Mouse (Mus musculus) olfactory bulb, adult 2 months (tissue): ENCODE data around the gene Nlrp14. TPM values are rescaled to one million over a fixed set of nuclear protein-coding genes. Genes with fewer than 3 reads are reported as not detected.
"Not testable (repeated sequence)": the region's sequence is repeated elsewhere in the genome, so short reads cannot be mapped to it uniquely, and the experiment has no call there.

Experiments
- H3K27ac ChIP-seq: fragments of 200-500 bp; 2 replicates; pipeline ENCODE4 v1.5.1; 2012; ENCODE audit warnings: low read depth, low read length; ENCODE audit not compliant: insufficient read depth
- H3K4me1 ChIP-seq: fragments of 200-500 bp; 2 replicates; pipeline ENCODE4 v1.6.1; 2012; ENCODE audit warnings: low read length; ENCODE audit not compliant: control insufficient read depth, insufficient read depth
- H3K4me3 ChIP-seq: fragments of 200-500 bp; 2 replicates; pipeline ENCODE4 v1.5.1; 2012; ENCODE audit warnings: mild to moderate bottlenecking, low read depth, low read length, moderate library complexity; ENCODE audit not compliant: insufficient read depth
- CTCF ChIP-seq: fragments of 200-500 bp; IDR thresholded peaks from 2 replicates; pipeline ENCODE4 v1.5.1; 2012; ENCODE audit warnings: low read depth, mild to moderate bottlenecking, low read length, moderate library complexity; ENCODE audit not compliant: insufficient read depth
- POLR2A ChIP-seq: fragments of 200-500 bp; IDR thresholded peaks from 2 replicates; pipeline ENCODE4 v1.6.1; 2012; ENCODE audit warnings: mild to moderate bottlenecking, low read depth, low read length, moderate library complexity; ENCODE audit not compliant: insufficient read depth
- WGBS: fragments of 180-500 bp; shearing (Covaris S2); methylation state at CpG from one replicate; pipeline ENCODE4 v1.1.7; 2018; 5-methylcytosine and 5-hydroxymethylcytosine counted together
- polyA plus RNA-seq: library from polyadenylated mRNA; stranded (reverse); fragments of >200 nt; gene quantifications from 2 replicates; pipeline ENCODE4 v1.2.4, GENCODE M21; 2012; ENCODE audit warnings: low replicate concordance; ENCODE audit not compliant: missing spikeins, insufficient read depth, insufficient read length

The Nlrp14 gene
- polyA plus RNA-seq = not detected in 2 replicates

GRCm38 (mm10) chr7:107166690-107167089, at the start of gene Nlrp14:
Gene Nlrp14, plus strand, starts transcription at chr7:107166990.
- H3K4me1 ChIP-seq = no peaks in the 10 kb centered on the region
- TF ChIP-seq CTCF (no peak), POLR2A (no peak)
- no peak within 1 kb of the TSS for H3K4me3 ChIP-seq
- 85% methylated on average over 10 of the region's 10 CpGs for WGBS
- H3K27ac ChIP-seq = no peak within 1 kb of the TSS

- H3K4me3 ChIP-seq, H3K27ac ChIP-seq, H3K4me1 ChIP-seq: not testable (repeated sequence)
- WGBS = 76% methylated on average over 3 of the region's 3 CpGs
Measured at GRCm38 (mm10) chr7:107130983-107131382, 35.8 kb upstream of the Nlrp14 start, which contains the start of gene Olfr715. Gene Olfr715, minus strand, starts transcription at chr7:107131083.

- not testable (repeated sequence) for H3K27ac ChIP-seq, H3K4me3 ChIP-seq, H3K4me1 ChIP-seq
- 74% methylated on average over 2 of the region's 2 CpGs for WGBS
Measured at GRCm38 (mm10) chr7:107138027-107138426, 28.8 kb upstream of the Nlrp14 start, which contains the start of gene Olfr716. Gene Olfr716, plus strand, starts transcription at chr7:107138327.

GRCm38 (mm10) chr7:107180406-107180805, 13.6 kb downstream of the Nlrp14 start:
- no peak for TF ChIP-seq POLR2A
- no peak overlapping the region for H3K27ac ChIP-seq
- WGBS = 33% methylated on average over 2 of the region's 2 CpGs
- H3K4me3 ChIP-seq = no peak overlapping the region
- no peaks in the 10 kb centered on the region for H3K4me1 ChIP-seq

- TF ChIP-seq CTCF = no peak
- no peak for TF ChIP-seq POLR2A
- no peaks in the 10 kb centered on the region for H3K4me1 ChIP-seq
- H3K27ac ChIP-seq = no peak overlapping the region
- WGBS = 40% methylated on average over 3 of the region's 3 CpGs
- H3K4me3 ChIP-seq = no peak overlapping the region
Measured at GRCm38 (mm10) chr7:107201817-107202216, 35.0 kb downstream of the Nlrp14 start.

- TF ChIP-seq POLR2A (no peak), CTCF (no peak)
- H3K4me1 ChIP-seq = no peaks in the 10 kb centered on the region
- no peak overlapping the region for H3K4me3 ChIP-seq
- no peak overlapping the region for H3K27ac ChIP-seq
- WGBS = 84% methylated on average over 3 of the region's 3 CpGs
Measured at GRCm38 (mm10) chr7:107207843-107208242, 41.1 kb downstream of the Nlrp14 start.

- no peak within 1 kb of the TSS for H3K4me3 ChIP-seq
- WGBS = 52% methylated on average over 70 of the region's 70 CpGs
- TF ChIP-seq CTCF = no peak
- TF ChIP-seq POLR2A = no peak
Measured at GRCm38 (mm10) chr7:107209204-107209860, 42.5 kb downstream of the Nlrp14 start, which contains the start of gene Rbmxl2. Gene Rbmxl2, plus strand, starts transcription at chr7:107209445.

GRCm38 (mm10) chr7:107210126-107210576, 43.4 kb downstream of the Nlrp14 start:
- 36% methylated on average over 77 of the region's 77 CpGs for WGBS
- H3K27ac ChIP-seq = no peak overlapping the region
- H3K4me3 ChIP-seq = no peak overlapping the region
- no peak for TF ChIP-seq POLR2A
- TF ChIP-seq CTCF = no peak
- H3K4me1 ChIP-seq = no peaks in the 10 kb centered on the region

More at GRCm38 (mm10) chr7:107209204-107209860, 42.5 kb downstream of the Nlrp14 start, which contains the start of gene Rbmxl2:
- H3K27ac ChIP-seq = no peak within 1 kb of the TSS
- H3K4me1 ChIP-seq = no peaks in the 10 kb centered on the region

GRCm38 (mm10) chr7:107215723-107216122, 48.9 kb downstream of the Nlrp14 start:
- no peak overlapping the region for H3K27ac ChIP-seq
- TF ChIP-seq CTCF (no peak), POLR2A (no peak)
- no peak overlapping the region for H3K4me3 ChIP-seq
- no peaks in the 10 kb centered on the region for H3K4me1 ChIP-seq

GRCm38 (mm10) chr7:107216845-107217244, 50.1 kb downstream of the Nlrp14 start:
- 75% methylated on average over 2 of the region's 2 CpGs for WGBS
- H3K4me1 ChIP-seq = no peaks in the 10 kb centered on the region
- no peak overlapping the region for H3K27ac ChIP-seq
- TF ChIP-seq POLR2A (no peak), CTCF (no peak)
- H3K4me3 ChIP-seq = no peak overlapping the region
